Mouse (Mus musculus) stomach, embryonic 14.5 days (tissue): ENCODE data around the gene Mid1. TPM values are rescaled to one million over a fixed set of nuclear protein-coding genes. Genes with fewer than 3 reads are reported as not detected.
"Not testable (repeated sequence)": the region's sequence is repeated elsewhere in the genome, so short reads cannot be mapped to it uniquely, and the experiment has no call there.

Experiments
- ATAC-seq: fragments of 200-750 bp; cut with Nextera tagmentation; 2 replicates; pipeline ENCODE4 v1.8.0; 2017; ENCODE audit warnings: low read depth, moderate TSS enrichment; ENCODE audit not compliant: insufficient number of reproducible peaks, insufficient read depth, low FRiP score
- H3K27ac ChIP-seq: fragments of 300-500 bp; sonication (generic); 2 replicates; pipeline ENCODE4 v1.5.1; 2014; ENCODE audit warnings: mild to moderate bottlenecking, low read length, moderate library complexity, mixed read lengths
- H3K27me3 ChIP-seq: fragments of 300-500 bp; sonication (generic); 2 replicates; pipeline ENCODE4 v1.6.1; 2014; ENCODE audit warnings: low read length, control low read depth, mixed read lengths; ENCODE audit not compliant: control insufficient read depth, insufficient read depth
- H3K36me3 ChIP-seq: fragments of 300-500 bp; sonication (generic); 2 replicates; pipeline ENCODE4 v1.6.1; 2014; ENCODE audit warnings: mild to moderate bottlenecking, control low read depth, low read length, moderate library complexity, mixed read lengths; ENCODE audit not compliant: control insufficient read depth, insufficient read depth
- H3K4me1 ChIP-seq: fragments of 300-500 bp; sonication (generic); 2 replicates; pipeline ENCODE4 v1.6.1; 2014; ENCODE audit warnings: low read length, control low read depth, mixed read lengths; ENCODE audit not compliant: control insufficient read depth, insufficient read depth
- H3K4me2 ChIP-seq: fragments of 300-500 bp; sonication (generic); replicated peaks from 2 replicates; pipeline ENCODE4 v1.6.1; 2014; ENCODE audit warnings: low read depth, low read length, control low read depth
- H3K4me3 ChIP-seq: fragments of 300-500 bp; sonication (generic); 2 replicates; pipeline ENCODE4 v1.5.1; 2014; ENCODE audit warnings: low read depth, low read length, control low read depth
- H3K9ac ChIP-seq: fragments of 300-500 bp; sonication (generic); replicated peaks from 2 replicates; pipeline ENCODE4 v1.6.1; 2014; ENCODE audit warnings: low read depth, mild to moderate bottlenecking, control low read depth, low read length, moderate library complexity, mixed read lengths
- H3K9me3 ChIP-seq: fragments of 300-500 bp; sonication (generic); 2 replicates; pipeline ENCODE4 v1.6.1; 2016; ENCODE audit warnings: low read depth, low read length, control low read depth; ENCODE audit not compliant: control insufficient read depth
- WGBS: fragments of 180-500 bp; shearing (Covaris S2); extraction: QIAGEN DNeasy Blood & Tissue Kit; methylation state at CpG from one replicate; pipeline ENCODE4 v1.1.7; 2014; 5-methylcytosine and 5-hydroxymethylcytosine counted together
- polyA plus RNA-seq: library from polyadenylated mRNA; unstranded; fragments of >200 nt; fragmentation: Nextera tagmentation; extraction: Ambion mirVana; gene quantifications from 2 replicates; pipeline ENCODE4 v1.2.1, GENCODE M21; 2014

Gene Mid1
- polyA plus RNA-seq, 1 experiment from 2014 or later: 14.4 TPM

- 51% methylated on average over 27 of the region's 27 CpGs for WGBS
- peak; percentile 76 for ATAC-seq
- Histone ChIP-seq H3K4me3 (peak overlapping the region; percentile 7; the same call in 1 of the 2 replicates), H3K36me3 (peaks cover 40% of the 10 kb centered on the region), H3K9me3 (peaks cover 24% of the 10 kb centered on the region), H3K4me2 (peak overlapping the region; percentile 13)
- not testable (repeated sequence) for H3K27me3 ChIP-seq, H3K4me1 ChIP-seq, H3K9ac ChIP-seq, H3K27ac ChIP-seq
Observed at GRCm38 (mm10) chrX:170017333-170018245, 332.6 kb downstream of the Mid1 start.

GRCm38 (mm10) chrX:170018571-170019218 lies 333.7 kb downstream of the Mid1 start:
- WGBS: 87% methylated on average over 66 of the region's 66 CpGs

GRCm38 (mm10) chrX:170019219-170019953 lies 334.4 kb downstream of the Mid1 start:
- not testable (repeated sequence) for H3K27ac ChIP-seq, H3K27me3 ChIP-seq, H3K9ac ChIP-seq, H3K4me3 ChIP-seq, H3K4me2 ChIP-seq, H3K4me1 ChIP-seq
- 86% methylated on average over 30 of the region's 30 CpGs for WGBS
- Histone ChIP-seq H3K36me3 (peaks cover 40% of the 10 kb centered on the region), H3K9me3 (peaks cover 24% of the 10 kb centered on the region)
- peak; percentile 40 for ATAC-seq

More at GRCm38 (mm10) chrX:170018571-170019218, 333.7 kb downstream of the Mid1 start:
- H3K4me3 ChIP-seq, H3K27ac ChIP-seq, H3K4me2 ChIP-seq, H3K9ac ChIP-seq, H3K4me1 ChIP-seq, H3K27me3 ChIP-seq: not testable (repeated sequence)
- peak; percentile 85 for ATAC-seq
- Histone ChIP-seq H3K36me3 (peaks cover 40% of the 10 kb centered on the region), H3K9me3 (peaks cover 24% of the 10 kb centered on the region)

GRCm38 (mm10) chrX:170019954-170020689 lies 335.1 kb downstream of the Mid1 start:
- H3K4me2 ChIP-seq, H3K9ac ChIP-seq, H3K27ac ChIP-seq, H3K4me3 ChIP-seq, H3K27me3 ChIP-seq, ATAC-seq, H3K4me1 ChIP-seq: not testable (repeated sequence)
- peaks cover 40% of the 10 kb centered on the region for H3K36me3 ChIP-seq
- WGBS: 59% methylated on average over 14 of the region's 14 CpGs
- H3K9me3 ChIP-seq: peaks cover 24% of the 10 kb centered on the region

GRCm38 (mm10) chrX:170020690-170021050 lies 335.7 kb downstream of the Mid1 start:
- not testable (repeated sequence) for H3K4me3 ChIP-seq, ATAC-seq, H3K27ac ChIP-seq, H3K4me1 ChIP-seq, H3K9ac ChIP-seq, H3K4me2 ChIP-seq, H3K27me3 ChIP-seq
- peaks cover 24% of the 10 kb centered on the region for H3K9me3 ChIP-seq
- peaks cover 40% of the 10 kb centered on the region for H3K36me3 ChIP-seq
- WGBS: 47% methylated on average over 9 of the region's 9 CpGs

- ATAC-seq, H3K4me2 ChIP-seq, H3K9ac ChIP-seq, H3K27ac ChIP-seq, H3K27me3 ChIP-seq, H3K4me1 ChIP-seq, H3K4me3 ChIP-seq: not testable (repeated sequence)
- H3K36me3 ChIP-seq: peaks cover 40% of the 10 kb centered on the region
- 76% methylated on average over 12 of the region's 12 CpGs for whole genome bisulfite sequencing
- peaks cover 24% of the 10 kb centered on the region for H3K9me3 ChIP-seq
Observed at GRCm38 (mm10) chrX:170021205-170021604, 336.2 kb downstream of the Mid1 start.

GRCm38 (mm10) chrX:170021750-170022461 lies 336.9 kb downstream of the Mid1 start:
- not testable (repeated sequence) for H3K4me3 ChIP-seq, H3K27me3 ChIP-seq, ATAC-seq, H3K4me1 ChIP-seq, H3K9ac ChIP-seq, H3K4me2 ChIP-seq, H3K27ac ChIP-seq
- WGBS: 54% methylated on average over 15 of the region's 15 CpGs
- Histone ChIP-seq H3K9me3 (peaks cover 24% of the 10 kb centered on the region), H3K36me3 (peaks cover 39% of the 10 kb centered on the region)
